Mouse (Mus musculus): ENCODE results near the gene Wdr46.
A peak's percentile ranks its signal among the peaks of the same experiment; 100 is the strongest.
"Not testable (repeated sequence)": the region's sequence is repeated elsewhere in the genome, so short reads cannot be mapped to it uniquely, and the experiment has no call there.

The Wdr46 gene

GRCm38 (mm10) chr17:33940206-33940805 is at the start of gene Wdr46, which contains the start of gene Pfdn6:
Wdr46 (plus strand) TSS chr17:33940660.
Pfdn6 (minus strand) TSS chr17:33940343.
- peak; percentile 87 for DNase-seq

DNA sequence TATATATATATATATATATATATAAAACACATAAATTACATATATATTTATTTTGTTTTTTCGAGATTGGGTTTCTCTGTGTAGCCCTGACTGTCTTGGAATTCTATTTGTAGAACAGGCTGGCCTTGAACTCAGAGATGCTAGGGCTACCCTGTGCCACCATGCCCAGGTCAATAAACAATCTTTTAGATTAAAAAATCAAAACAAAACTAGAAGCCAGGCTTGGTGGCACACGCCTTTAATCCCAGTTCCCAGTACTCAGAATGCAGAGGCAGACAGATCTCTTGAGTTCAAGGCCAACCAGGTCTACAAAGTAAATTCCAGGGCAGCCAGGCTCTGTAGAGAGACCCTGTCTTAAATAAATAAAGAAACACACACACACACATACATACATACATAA is 49.1 kb upstream of the Wdr46 start:
- DNase-seq: no peak

- not testable (repeated sequence) for DNase-seq
These were observed 48.6 kb upstream of the Wdr46 start for GRCm38 (mm10) chr17:33891892-33892291.

- no peak for DNase-seq
These were observed 48.0 kb upstream of the Wdr46 start for GRCm38 (mm10) chr17:33892429-33892828.

- not testable (repeated sequence) for DNase-seq
These were observed 47.4 kb upstream of the Wdr46 start for GRCm38 (mm10) chr17:33893011-33893410.

- DNase-seq: no peak
These were observed 43.2 kb upstream of the Wdr46 start for GRCm38 (mm10) chr17:33897114-33897794.

- not testable (repeated sequence) for DNase-seq
These were observed 42.3 kb upstream of the Wdr46 start for GRCm38 (mm10) chr17:33898193-33898592.

GRCm38 (mm10) chr17:33899642-33900041 is 40.8 kb upstream of the Wdr46 start:
- DNase-seq: no peak

- peak; percentile 23 for DNase-seq
These were observed 40.0 kb upstream of the Wdr46 start for GRCm38 (mm10) chr17:33900281-33900988.

- DNase-seq: no peak
These were observed 39.5 kb upstream of the Wdr46 start for GRCm38 (mm10) chr17:33900989-33901314.

DNA sequence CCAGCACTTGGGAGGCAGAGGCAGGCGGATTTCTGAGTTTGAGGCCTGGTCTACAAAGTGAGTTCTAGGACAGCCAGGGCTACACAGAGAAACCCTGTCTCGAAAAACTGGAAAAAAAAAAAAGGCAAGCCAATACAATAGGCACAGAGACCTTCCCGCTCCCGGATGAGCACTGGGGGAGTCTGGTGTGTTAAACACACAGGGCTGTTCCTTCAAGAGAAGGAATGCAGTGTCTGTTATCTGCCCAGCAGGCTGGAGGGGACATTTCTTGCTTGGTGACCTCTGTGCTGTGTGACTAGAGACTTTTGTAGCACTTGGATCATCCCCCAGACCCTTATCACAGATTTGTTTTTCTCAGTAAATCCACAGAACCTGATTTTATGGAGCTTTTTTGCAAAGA is 38.8 kb upstream of the Wdr46 start:
- no peak for DNase-seq

GRCm38 (mm10) chr17:33902079-33902478 is 38.4 kb upstream of the Wdr46 start:
- DNase-seq: no peak

GRCm38 (mm10) chr17:33902491-33902890 is 38.0 kb upstream of the Wdr46 start:
- DNase-seq: no peak

- not testable (repeated sequence) for DNase-seq
These were observed 36.4 kb upstream of the Wdr46 start for GRCm38 (mm10) chr17:33903911-33904651.

GRCm38 (mm10) chr17:33904835-33905234 is 35.6 kb upstream of the Wdr46 start, which contains the start of gene Platr17:
Platr17 (plus strand) TSS chr17:33905135.
- DNase-seq: not testable (repeated sequence)

GRCm38 (mm10) chr17:33908331-33909076 is 32.0 kb upstream of the Wdr46 start:
- DNase-seq: peak; percentile 85

DNA sequence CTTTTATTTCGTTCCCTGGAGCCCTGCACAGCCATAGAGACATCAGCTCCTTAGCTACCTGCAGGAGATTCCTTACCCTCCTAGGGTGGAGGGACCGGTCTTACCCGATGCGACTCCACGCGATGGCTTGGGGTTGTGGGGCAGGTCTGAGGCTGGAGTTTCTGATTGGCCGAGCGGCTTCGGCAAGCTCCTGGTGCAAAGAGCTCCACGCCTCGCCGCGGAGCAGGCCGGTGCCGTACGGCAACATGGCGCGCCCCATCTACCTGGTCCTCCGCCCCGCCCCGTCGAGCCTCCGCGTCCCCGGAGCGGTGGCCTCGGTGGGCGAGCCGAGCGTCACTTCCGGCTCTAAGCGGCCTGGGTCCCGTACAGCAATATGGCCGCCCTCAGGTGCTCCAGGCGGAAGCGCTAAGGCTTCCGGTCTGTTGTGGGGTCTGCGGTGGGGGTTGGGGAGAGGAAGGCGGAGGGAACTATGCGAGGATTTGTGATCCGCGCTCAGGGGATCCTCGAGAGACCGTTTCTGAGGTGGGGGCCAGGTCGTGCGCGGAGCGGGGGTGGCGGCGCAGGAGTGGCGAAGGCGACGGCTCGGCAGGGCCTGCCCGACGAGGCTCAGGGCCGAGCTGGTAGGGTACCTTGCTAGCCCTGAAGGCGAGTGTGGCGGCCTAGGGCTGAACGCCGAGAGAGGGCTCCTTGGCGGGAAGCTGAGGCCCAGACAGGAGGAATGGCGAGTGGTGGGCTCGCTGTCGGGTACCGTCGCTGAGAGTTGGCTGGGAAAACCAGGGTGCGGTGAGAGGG is 31.2 kb upstream of the Wdr46 start, which contains the start of gene Daxx:
Gene Daxx, plus strand, starts transcription at position 338 of the 792 bp plus-strand sequence.
- peak; percentile 99 for DNase-seq

DNA sequence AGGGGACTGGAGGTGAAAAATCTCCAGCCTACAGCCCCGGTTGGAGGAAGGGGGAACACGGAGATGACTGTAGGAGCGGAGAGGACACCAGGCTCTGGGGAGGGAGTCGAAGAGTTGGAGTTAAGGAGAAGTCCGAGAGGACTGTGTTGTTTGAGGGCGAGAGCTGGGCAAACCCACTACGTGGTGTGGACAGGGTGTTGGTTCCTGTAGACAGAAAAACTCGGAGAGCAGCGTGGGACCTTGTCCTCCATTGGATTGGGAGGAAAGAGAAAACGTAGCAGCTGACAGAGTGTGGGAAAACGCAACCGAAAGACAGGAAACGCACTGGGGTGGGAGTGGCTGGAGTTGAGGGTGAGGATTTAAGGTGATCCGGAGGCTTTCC is 30.6 kb upstream of the Wdr46 start:
- DNase-seq: no peak

DNA sequence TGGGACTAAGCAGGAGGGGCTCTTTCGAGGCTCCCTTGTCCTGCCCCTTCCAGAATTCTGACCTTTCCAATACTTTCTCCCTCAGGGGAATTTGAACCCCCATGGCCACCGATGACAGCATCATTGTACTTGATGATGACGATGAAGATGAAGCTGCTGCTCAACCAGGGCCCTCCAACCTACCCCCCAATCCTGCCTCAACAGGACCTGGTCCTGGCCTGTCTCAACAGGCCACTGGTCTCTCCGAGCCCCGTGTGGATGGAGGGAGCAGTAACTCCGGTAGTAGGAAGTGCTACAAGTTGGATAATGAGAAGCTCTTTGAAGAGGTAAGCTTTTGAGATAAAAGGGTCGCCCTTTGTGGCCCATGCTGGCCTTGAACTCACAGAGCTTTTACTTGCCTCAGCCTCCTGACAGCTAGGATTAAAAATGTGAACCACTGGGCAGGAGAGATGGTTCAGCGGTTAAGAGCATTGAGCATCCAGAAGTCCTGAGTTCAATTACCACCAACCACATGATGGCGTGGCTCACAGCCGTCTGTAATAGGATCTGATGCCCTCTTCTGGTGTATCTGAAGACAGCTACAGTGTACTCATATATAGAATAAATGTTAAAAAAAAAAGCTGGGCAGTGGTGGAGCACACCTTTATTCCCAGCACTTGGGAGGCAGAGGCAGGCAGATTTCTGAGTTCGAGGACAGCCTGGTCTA is 30.0 kb upstream of the Wdr46 start:
- peak; percentile 60 for DNase-seq

- peak; percentile 57 for DNase-seq
These were observed 29.2 kb upstream of the Wdr46 start for GRCm38 (mm10) chr17:33911052-33911812.
